In the genomic region with DNA sequence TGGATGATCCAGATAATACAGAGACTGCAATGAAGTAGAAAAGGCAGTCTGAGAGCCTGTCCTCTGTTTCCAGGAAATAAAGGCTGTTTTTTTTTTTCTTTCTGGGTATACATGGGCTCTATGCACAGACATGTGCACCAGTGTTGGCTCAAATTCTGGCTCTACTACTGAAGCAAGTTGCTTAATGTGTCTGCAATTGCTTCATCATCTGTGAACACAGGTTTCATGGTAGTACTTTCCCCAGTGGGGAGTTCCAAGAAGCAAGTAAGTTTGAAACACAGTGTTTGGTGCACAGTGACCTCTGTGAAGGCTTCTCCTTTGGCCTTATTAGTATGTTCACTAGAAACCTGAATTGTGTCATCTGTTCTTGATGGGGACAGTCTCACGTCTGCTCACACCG, we compare ENCODE assay signal across 13 mouse cellular contexts.
DNase-seq lines count a peak whose midpoint lies in the region.
"Had no signal": no experiment of that assay in that cellular context is flagged by ENCODE, and none has a peak within 500 bp of the region (broad histone marks: within the 10 kb centered on the region; RNA-seq: fewer than 3 reads in every experiment).

No protein-coding gene starts in this region.

- peak; percentile 12 for DNase-seq in adrenal gland, postnatal 10 days
- no peak for DNase-seq in adrenal gland, postnatal 4 days (ENCODE audit: low spot score in 2 of 2)
- peak; percentile 1 for DNase-seq in testis, postnatal 10 days (ENCODE audit: low spot score)
- DNase-seq in testis, postnatal 14 days (ENCODE audit: low spot score) = no peak
- DNase-seq in gonadal fat pad, adult 2 months (ENCODE audit: low read depth) = peak; percentile 63
- no peak for DNase-seq in gastrocnemius, postnatal 14 days
- DNase-seq: cerebellum, adult 11-12 months; cerebellum, adult 8-10 months; cerebellum, postnatal 10 days; cerebellum, postnatal 36 days; embryo, embryonic 11 days; gastrocnemius, postnatal 10 days; heart, adult 2 months had no signal

- intact Hi-C loops in gastrocnemius, postnatal 14 days (cut with DNase I; ENCODE audit: low total_unique reads) = no loop called here

Comparison
In these comparisons a context has a peak if more than half of its experiments do, and no peak if none do; other contexts are left out.
1. DNase-seq: peak in adrenal gland, postnatal 10 days (single experiment), testis, postnatal 10 days (single experiment) and gonadal fat pad, adult 2 months (single experiment); none in adrenal gland, postnatal 4 days (0 of 2), testis, postnatal 14 days (single experiment) and gastrocnemius, postnatal 14 days (single experiment).